Mouse (Mus musculus) brown adipose tissue, adult 24 weeks (tissue): ENCODE results near the gene Abhd17a. TPM values are rescaled to one million over a fixed set of nuclear protein-coding genes. Genes with fewer than 3 reads are reported as not detected.

Experiments
- polyA plus RNA-seq: library from polyadenylated mRNA; stranded (reverse); fragments of >200 nt; gene quantifications from 2 replicates; pipeline ENCODE4 v1.2.4, GENCODE M21; 2012; ENCODE audit not compliant: missing spikeins, insufficient read depth, insufficient read length

Abhd17a gene
- polyA plus RNA-seq, 1 experiment, result 81.6 TPM

Other genes with a start within 250 kb of the Abhd17a start
- gene Adamtsl5, start 241.9 kb downstream of the Abhd17a start, polyA plus RNA-seq, result 2.9 and 4.2 TPM in 2 replicates
- gene Plk5, start 233.9 kb downstream of the Abhd17a start, polyA plus RNA-seq, result not detected in 2 replicates
- gene Mex3d, start 202.7 kb downstream of the Abhd17a start, polyA plus RNA-seq, result 3.3 and 3.7 TPM in 2 replicates
- gene Mbd3, start 190.8 kb downstream of the Abhd17a start, polyA plus RNA-seq, result 79.3 and 90.4 TPM in 2 replicates
- gene Uqcr11, start 183.5 kb downstream of the Abhd17a start, polyA plus RNA-seq, result 2,528 and 2,993 TPM in 2 replicates
- gene Tcf3, start 156.7 kb downstream of the Abhd17a start, polyA plus RNA-seq, result 11.4 and 15.1 TPM in 2 replicates
- gene Onecut3, start 95.5 kb downstream of the Abhd17a start, polyA plus RNA-seq, result not detected in 2 replicates
- gene Atp8b3, start 51.2 kb downstream of the Abhd17a start, polyA plus RNA-seq, result not detected in 2 replicates
- 10.8 and 13.8 TPM in 2 replicates for gene Rexo1, start 28.8 kb downstream of the Abhd17a start, polyA plus RNA-seq
- gene Klf16, start 13.0 kb downstream of the Abhd17a start, polyA plus RNA-seq, result 4.1 and 4.2 TPM in 2 replicates
- gene Scamp4, start 12.5 kb upstream of the Abhd17a start, polyA plus RNA-seq, result 14.6 and 16.2 TPM in 2 replicates
- 1.0 TPM in 1 of 2 replicates, not detected in the other for gene Adat3, start 12.5 kb upstream of the Abhd17a start, polyA plus RNA-seq
- gene Gm49322, start 15.7 kb upstream of the Abhd17a start, polyA plus RNA-seq, result 0.67 and 0.75 TPM in 2 replicates
- gene Csnk1g2, start 32.5 kb upstream of the Abhd17a start, polyA plus RNA-seq, result 50.9 and 67.7 TPM in 2 replicates
- gene Btbd2, start 66.7 kb upstream of the Abhd17a start, polyA plus RNA-seq, result 20.6 and 33.9 TPM in 2 replicates
- gene Mknk2, start 87.8 kb upstream of the Abhd17a start, polyA plus RNA-seq, result 313 and 519 TPM in 2 replicates
- 5.2 and 12.0 TPM in 2 replicates for gene Mob3a, start 111.6 kb upstream of the Abhd17a start, polyA plus RNA-seq
- 2.5 and 5.0 TPM in 2 replicates for gene Izumo4, start 111.8 kb upstream of the Abhd17a start, polyA plus RNA-seq
- gene Ap3d1, start 151.9 kb upstream of the Abhd17a start, polyA plus RNA-seq, result 35.0 and 40.9 TPM in 2 replicates
- 11.5 and 15.8 TPM in 2 replicates for gene Dot1l, start 164.9 kb upstream of the Abhd17a start, polyA plus RNA-seq
- 12.1 and 15.3 TPM in 2 replicates for gene Sf3a2, start 207.9 kb upstream of the Abhd17a start, polyA plus RNA-seq
- gene Plekhj1, start 208.3 kb upstream of the Abhd17a start, polyA plus RNA-seq, result 30.2 and 40.5 TPM in 2 replicates
- not detected in 2 replicates for gene Amh, start 214.9 kb upstream of the Abhd17a start, polyA plus RNA-seq
- 2.4 and 4.9 TPM in 2 replicates for gene Jsrp1, start 223.2 kb upstream of the Abhd17a start, polyA plus RNA-seq
- gene Oaz1, start 236.3 kb upstream of the Abhd17a start, polyA plus RNA-seq, result 447 and 892 TPM in 2 replicates